Comparison of ENCODE assay signal across 22 mouse cellular contexts in the genomic region with DNA sequence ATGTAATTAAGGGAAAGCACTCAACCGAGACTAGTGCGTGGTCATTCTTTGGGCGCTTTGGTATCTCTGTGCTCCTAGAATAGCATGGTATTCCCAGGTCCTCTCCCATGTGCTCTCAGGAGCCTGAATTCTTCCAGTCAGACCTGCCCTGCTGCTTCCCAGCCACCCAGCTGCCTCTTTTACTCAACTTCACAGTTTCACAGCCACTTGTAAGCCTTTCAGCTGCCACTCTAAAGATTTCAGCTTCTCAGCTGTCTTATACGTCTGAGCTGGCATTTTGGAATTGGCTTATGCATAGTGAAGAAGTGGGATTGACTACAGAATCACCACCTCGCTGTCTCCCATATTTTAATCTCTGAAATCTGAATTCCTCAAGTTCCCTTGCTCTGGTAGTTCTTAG. TPM values are rescaled to one million over a fixed set of nuclear protein-coding genes. Genes with fewer than 3 reads are reported as not detected.
DNase-seq lines count a peak whose midpoint lies in the region; ATAC-seq and TF ChIP-seq lines count a peak whose summit lies in the region.
"Had no signal": no experiment of that assay in that cellular context is flagged by ENCODE, and none has a peak within 500 bp of the region (broad histone marks: within the 10 kb centered on the region; RNA-seq: fewer than 3 reads in every experiment).

No protein-coding gene starts in this region.

- H3K4me3 ChIP-seq in forebrain, postnatal 0 days (ENCODE audit: low read depth, low read length), result no peak overlapping the region
- H3K4me3 ChIP-seq in forebrain, embryonic 10.5 days, result no peak overlapping the region
- H3K4me3 ChIP-seq in heart, embryonic 15.5 days, result no peak overlapping the region
- H3K4me3 ChIP-seq in limb, embryonic 13.5 days, result no peak overlapping the region
- H3K4me3 ChIP-seq in limb, embryonic 10.5 days, result no peak overlapping the region
- H3K4me3 ChIP-seq: forebrain, embryonic 12.5 days; heart, embryonic 10.5 days; hindbrain, embryonic 13.5 days had no signal

- no peaks in the 10 kb centered on the region for H3K9me3 ChIP-seq in forebrain, postnatal 0 days (ENCODE audit: low read length)
- H3K9me3 ChIP-seq in forebrain, embryonic 10.5 days, result peaks cover 4% of the 10 kb centered on the region; the same call in 1 of the 2 replicates
- no peaks in the 10 kb centered on the region for H3K9me3 ChIP-seq in heart, embryonic 15.5 days (replicated peaks)
- H3K9me3 ChIP-seq in limb, embryonic 13.5 days, result no peaks in the 10 kb centered on the region; the same call in 1 of the 2 replicates
- no peaks in the 10 kb centered on the region for H3K9me3 ChIP-seq in limb, embryonic 10.5 days (replicated peaks)
- H3K9me3 ChIP-seq: forebrain, embryonic 12.5 days; heart, embryonic 10.5 days; hindbrain, embryonic 13.5 days had no signal

- no peak for DNase-seq in forebrain, postnatal 0 days
- DNase-seq in forebrain, embryonic 10.5 days (ENCODE audit: extremely low spot score, low spot score), result no peak
- DNase-seq in heart, adult 8-10 months (ENCODE audit: low spot score), result no peak
- DNase-seq in limb, embryonic 10.5 days (ENCODE audit: low spot score), result no peak
- DNase-seq: adrenal gland, adult 2 months; adrenal gland, postnatal 25 days; cerebellum, adult 2 months; cerebellum, postnatal 10 days; gastrocnemius, postnatal 36 days; heart, adult 11 months; kidney, adult 11 months had no signal

- H3K36me3 ChIP-seq in forebrain, postnatal 0 days (ENCODE audit: insufficient read depth), result no peaks in the 10 kb centered on the region
- H3K36me3 ChIP-seq in forebrain, embryonic 10.5 days (replicated peaks), result peaks cover 16% of the 10 kb centered on the region
- no peaks in the 10 kb centered on the region for H3K36me3 ChIP-seq in heart, embryonic 15.5 days
- no peaks in the 10 kb centered on the region for H3K36me3 ChIP-seq in limb, embryonic 13.5 days
- H3K36me3 ChIP-seq in limb, embryonic 10.5 days, result 0 out of 2 replicates have a peak, but pooled peaks cover 3% of the 10 kb centered on the region
- H3K36me3 ChIP-seq: forebrain, embryonic 12.5 days; heart, embryonic 10.5 days; hindbrain, embryonic 13.5 days had no signal

- H3K27me3 ChIP-seq in forebrain, postnatal 0 days (ENCODE audit: insufficient read depth, low read length), result no peaks in the 10 kb centered on the region
- H3K27me3 ChIP-seq in forebrain, embryonic 10.5 days (ENCODE audit: poor library complexity, severe bottlenecking), result no peaks in the 10 kb centered on the region
- 0 out of 2 replicates have a peak, but pooled peaks cover 3% of the 10 kb centered on the region for H3K27me3 ChIP-seq in heart, embryonic 15.5 days
- H3K27me3 ChIP-seq in limb, embryonic 13.5 days, result no peaks in the 10 kb centered on the region
- no peaks in the 10 kb centered on the region for H3K27me3 ChIP-seq in limb, embryonic 10.5 days (ENCODE audit: low read depth, poor library complexity, severe bottlenecking)
- H3K27me3 ChIP-seq: CH12.LX; forebrain, embryonic 12.5 days; hindbrain, embryonic 13.5 days; Patski had no signal

- no peak overlapping the region for H3K4me2 ChIP-seq in forebrain, postnatal 0 days (ENCODE audit: low read depth)
- no peak overlapping the region for H3K4me2 ChIP-seq in heart, embryonic 15.5 days
- no peak overlapping the region for H3K4me2 ChIP-seq in limb, embryonic 13.5 days (replicated peaks)
- H3K4me2 ChIP-seq: forebrain, embryonic 12.5 days; hindbrain, embryonic 13.5 days had no signal

- 83% methylated on average over 5 of the region's 5 CpGs for WGBS in forebrain, postnatal 0 days
- 96% methylated on average over 5 of the region's 5 CpGs for WGBS in forebrain, embryonic 10.5 days
- 44% methylated on average over 5 of the region's 5 CpGs for WGBS in heart, embryonic 15.5 days
- 86% methylated on average over 5 of the region's 5 CpGs for WGBS in limb, embryonic 13.5 days
- whole genome bisulfite sequencing in limb, embryonic 10.5 days, result 94% methylated on average over 5 of the region's 5 CpGs

- H3K4me1 ChIP-seq in forebrain, postnatal 0 days (ENCODE audit: insufficient read depth), result no peaks in the 10 kb centered on the region
- H3K4me1 ChIP-seq in forebrain, embryonic 10.5 days, result no peaks in the 10 kb centered on the region
- H3K4me1 ChIP-seq in heart, embryonic 15.5 days (replicated peaks), result no peaks in the 10 kb centered on the region
- H3K4me1 ChIP-seq in limb, embryonic 13.5 days, result no peaks in the 10 kb centered on the region
- H3K4me1 ChIP-seq in limb, embryonic 10.5 days, result no peaks in the 10 kb centered on the region
- H3K4me1 ChIP-seq: forebrain, embryonic 12.5 days; heart, embryonic 10.5 days; hindbrain, embryonic 13.5 days had no signal

- no peak overlapping the region for H3K9ac ChIP-seq in forebrain, postnatal 0 days
- H3K9ac ChIP-seq in heart, embryonic 15.5 days, result no peak overlapping the region
- no peak overlapping the region for H3K9ac ChIP-seq in limb, embryonic 13.5 days
- H3K9ac ChIP-seq: forebrain, embryonic 12.5 days; hindbrain, embryonic 13.5 days had no signal

- no peak for TF ChIP-seq CTCF in forebrain, postnatal 0 days (IDR thresholded peaks at IDR 0.05; ENCODE audit: low read depth)

- no peak overlapping the region for H3K27ac ChIP-seq in forebrain, postnatal 0 days (ENCODE audit: low read depth, low read length)
- H3K27ac ChIP-seq in forebrain, embryonic 10.5 days, result no peak overlapping the region
- no peak overlapping the region for H3K27ac ChIP-seq in heart, embryonic 15.5 days
- no peak overlapping the region for H3K27ac ChIP-seq in limb, embryonic 13.5 days
- H3K27ac ChIP-seq in limb, embryonic 10.5 days, result no peak overlapping the region
- H3K27ac ChIP-seq: forebrain, embryonic 12.5 days; heart, embryonic 10.5 days; hindbrain, embryonic 13.5 days; hindbrain, postnatal 0 days had no signal

- ATAC-seq in forebrain, postnatal 0 days, result peak; percentile 27; the same call in 1 of the 2 replicates
- 0 out of 2 replicates have a peak, but pooled peaks have one; percentile 47 for ATAC-seq in heart, embryonic 15.5 days (replicated peaks; ENCODE audit: insufficient number of reproducible peaks, insufficient read depth, low FRiP score, low read depth)
- peak; percentile 57; the same call in 1 of the 2 replicates for ATAC-seq in limb, embryonic 13.5 days (ENCODE audit: low FRiP score, low read depth)
- no peak for ATAC-seq in CD4-positive, CD25-positive, alpha-beta regulatory T cell, adult 4 months
- ATAC-seq: forebrain, embryonic 16.5 days; hindbrain, postnatal 0 days; Patski had no signal

RNA-seq across cellular contexts. Expression of gene Gpr63, which starts 19.4 kb away (rescaled TPM):
- total RNA-seq in forebrain, postnatal 0 days (2014; rRNA removed), result 3.0 and 13.7 TPM in 2 replicates
- 2.4 and 2.7 TPM in 2 replicates for polyA plus RNA-seq in forebrain, postnatal 0 days (2015; fragmentation: Nextera tagmentation; extraction: Ambion mirVana)
- 1.7 and 2.2 TPM in 2 replicates for polyA plus RNA-seq in forebrain, embryonic 10.5 days (2016; fragmentation: Nextera tagmentation; extraction: Ambion mirVana)
- 0.76 and 0.98 TPM in 2 replicates for polyA plus RNA-seq in heart, embryonic 15.5 days (2015; fragmentation: Nextera tagmentation; extraction: Ambion mirVana)
- total RNA-seq in heart, adult 8-10 months (2022), result 1 to 10 TPM; 1.6 to 3.6 (median 2.3) TPM
- polyA plus RNA-seq in limb, embryonic 13.5 days (2015; fragmentation: Nextera tagmentation; extraction: Ambion mirVana), result 1.7 and 2.5 TPM in 2 replicates
- 1.9 and 2.4 TPM in 2 replicates for polyA plus RNA-seq in limb, embryonic 10.5 days (2016; fragmentation: Nextera tagmentation; extraction: Ambion mirVana)
- polyA plus RNA-seq in CD4-positive, CD25-positive, alpha-beta regulatory T cell, adult 4 months (2017; shearing (Covaris generic)), result not detected
- total RNA-seq: CH12.LX; hematopoietic stem cell, adult 5-6 weeks had no signal
